ENCODE assay signal across 26 mouse cellular contexts in genomic region chr10:86757724-86758123, GRCm38 (mm10). TPM values are rescaled to one million over a fixed set of nuclear protein-coding genes. Genes with fewer than 3 reads are reported as not detected.
A peak's percentile ranks its signal among the peaks of the same experiment; 100 is the strongest.
DNase-seq lines count a peak whose midpoint lies in the region; ATAC-seq and TF ChIP-seq lines count a peak whose summit lies in the region.
"Had no signal": no experiment of that assay in that cellular context is flagged by ENCODE, and none has a peak within 500 bp of the region (broad histone marks: within the 10 kb centered on the region; RNA-seq: fewer than 3 reads in every experiment).

No protein-coding gene starts in this region.

- no peak overlapping the region for H3K9ac ChIP-seq in MEL (ENCODE audit: control insufficient read depth, low read depth, low read length, poor library complexity, severe bottlenecking)
- H3K9ac ChIP-seq: embryonic facial prominence, embryonic 12.5 days; forebrain, embryonic 12.5 days had no signal

- TF ChIP-seq RAD21 in MEL (IDR thresholded peaks at IDR 0.05; ENCODE audit: low read depth, low read length) = no peak

- DNase-seq in heart, embryonic 10.5 days (ENCODE audit: low spot score) = peak; percentile 14
- no peak for DNase-seq in heart, adult 8-10 months (ENCODE audit: low spot score)
- DNase-seq in MEL (ENCODE audit: low read depth, low spot score) = peak; percentile 68
- DNase-seq in left cerebral cortex, postnatal 36 days (ENCODE audit: low spot score in 2 of 2) = no peak
- DNase-seq in thymus, postnatal 25 days = no peak
- DNase-seq: adrenal gland, adult 8-10 months; adrenal gland, postnatal 14 days; adrenal gland, postnatal 36 days; cerebellum, adult 11-12 months; cerebellum, adult 2 months; cerebellum, adult 9-10 months; cerebellum, postnatal 10 days; cerebellum, postnatal 25 days had no signal

- 93% methylated on average over 1 of the region's 1 CpGs for WGBS in heart, embryonic 10.5 days

- no peaks in the 10 kb centered on the region for H3K36me3 ChIP-seq in heart, embryonic 10.5 days
- peaks cover 0 to 12% of the 10 kb centered on the region in 2 experiments; a peak in 2 of 4 replicates for H3K36me3 ChIP-seq in MEL (ENCODE audit: control insufficient read depth in 1 of 2, insufficient read depth in 2 of 2, low read length in 2 of 2)
- H3K36me3 ChIP-seq: embryonic facial prominence, embryonic 10.5 days; embryonic facial prominence, embryonic 12.5 days; forebrain, embryonic 10.5 days; forebrain, embryonic 12.5 days had no signal

- TF ChIP-seq EP300 in MEL (IDR thresholded peaks at IDR 0.05; ENCODE audit: low read depth in 1 of 2, low read length in 2 of 2) = peak; percentile 81 to 89

- H3K79me2 ChIP-seq in MEL (ENCODE audit: control insufficient read depth, insufficient read depth, low read length, poor library complexity) = no peaks in the 10 kb centered on the region

- no peak for TF ChIP-seq CTCF in MEL (IDR thresholded peaks at IDR 0.05 in 2 of 3, conservative IDR thresholded peaks at IDR 0.05 in 1 of 3; ENCODE audit: control insufficient read depth in 1 of 3, insufficient read depth in 1 of 3, low read depth in 2 of 3, low read length in 3 of 3, poor library complexity in 1 of 3, severe bottlenecking in 1 of 3)

- no peak for TF ChIP-seq POLR2A in MEL (IDR thresholded peaks at IDR 0.05; ENCODE audit: control insufficient read depth in 1 of 2, insufficient read depth in 1 of 2, low read depth in 1 of 2, low read length in 2 of 2, poor library complexity in 1 of 2)

- H3K9me3 ChIP-seq in heart, embryonic 10.5 days = no peaks in the 10 kb centered on the region
- H3K9me3 ChIP-seq in MEL (replicated peaks; ENCODE audit: insufficient read depth, low read length) = no peaks in the 10 kb centered on the region
- H3K9me3 ChIP-seq: embryonic facial prominence, embryonic 10.5 days; embryonic facial prominence, embryonic 12.5 days; forebrain, embryonic 10.5 days; forebrain, embryonic 12.5 days had no signal

- no peak overlapping the region for H3K4me3 ChIP-seq in heart, embryonic 10.5 days
- H3K4me3 ChIP-seq in MEL (ENCODE audit: control insufficient read depth in 1 of 2, insufficient read depth in 1 of 2, low read depth in 2 of 2, low read length in 2 of 2) = no peak overlapping the region
- H3K4me3 ChIP-seq: embryonic facial prominence, embryonic 10.5 days; embryonic facial prominence, embryonic 12.5 days; forebrain, embryonic 10.5 days; forebrain, embryonic 12.5 days had no signal

- no peaks in the 10 kb centered on the region for H3K27me3 ChIP-seq in heart, embryonic 10.5 days (ENCODE audit: insufficient read depth, poor library complexity, severe bottlenecking)
- no peaks in the 10 kb centered on the region for H3K27me3 ChIP-seq in MEL (ENCODE audit: control insufficient read depth in 1 of 2, insufficient read depth in 2 of 2, low read length in 2 of 2)
- H3K27me3 ChIP-seq: embryonic facial prominence, embryonic 12.5 days; forebrain, embryonic 12.5 days; Patski had no signal

- ATAC-seq in erythroid progenitor cell, adult 5-6 weeks (replicated peaks; ENCODE audit: low FRiP score, poor library complexity, severe bottlenecking) = peak; percentile 37; the same call in 1 of the 2 replicates
- ATAC-seq in megakaryocyte-erythroid progenitor cell, adult 5-6 weeks (replicated peaks; ENCODE audit: low FRiP score, low TSS enrichment, poor library complexity, severe bottlenecking) = peak; percentile 60
- ATAC-seq: activated CD4-positive, CD25-positive, alpha-beta regulatory T cell, adult 4 months; forebrain, embryonic 14.5 days; forebrain, embryonic 16.5 days; Patski had no signal

- intact Hi-C loops in left cerebral cortex, postnatal 36 days (cut with DNase I) = no loop called here

- H3K27ac ChIP-seq in heart, embryonic 10.5 days = no peak overlapping the region
- H3K27ac ChIP-seq in MEL (ENCODE audit: control insufficient read depth, low read depth, low read length) = peak overlapping the region; percentile 58
- H3K27ac ChIP-seq: embryonic facial prominence, embryonic 10.5 days; embryonic facial prominence, embryonic 12.5 days; forebrain, embryonic 10.5 days; forebrain, embryonic 12.5 days had no signal

- peaks cover 6% of the 10 kb centered on the region; the same call in 1 of the 2 replicates for H3K4me1 ChIP-seq in heart, embryonic 10.5 days
- peaks cover 11 to 15% of the 10 kb centered on the region in 2 experiments for H3K4me1 ChIP-seq in MEL (ENCODE audit: control insufficient read depth in 1 of 2, insufficient read depth in 2 of 2, low read length in 2 of 2)
- H3K4me1 ChIP-seq: embryonic facial prominence, embryonic 12.5 days; forebrain, embryonic 12.5 days had no signal

TF ChIP-seq in MEL, 35 proteins besides CTCF, POLR2A, EP300 and RAD21 (continues in another document):
- TF ChIP-seq UBTF (IDR thresholded peaks at IDR 0.05; ENCODE audit: borderline replicate concordance, insufficient read depth, low read depth, low read length) (no peak), ETS1 (IDR thresholded peaks at IDR 0.05; ENCODE audit: low read depth, low read length) (peak; percentile 57), RCOR1 (IDR thresholded peaks at IDR 0.05; ENCODE audit: low read depth, low read length) (peak; percentile 52; the same call in 1 of the 2 replicates), TBP (IDR thresholded peaks at IDR 0.05; ENCODE audit: low read depth, low read length) (no peak), KAT2A (conservative IDR thresholded peaks at IDR 0.05; ENCODE audit: low read depth, low read length) (no peak), E2F4 (IDR thresholded peaks at IDR 0.05; ENCODE audit: borderline replicate concordance, low read depth, low read length) (no peak), CHD2 (IDR thresholded peaks at IDR 0.05; ENCODE audit: low read length) (no peak), HCFC1 (IDR thresholded peaks at IDR 0.05; ENCODE audit: low read depth, low read length) (no peak), CHD1 (IDR thresholded peaks at IDR 0.05; ENCODE audit: low read depth, low read length) (no peak), GABPA (IDR thresholded peaks at IDR 0.05; ENCODE audit: low read depth, low read length) (no peak), POLR2AphosphoS5 (IDR thresholded peaks at IDR 0.05; ENCODE audit: borderline replicate concordance, low read depth, low read length) (no peak), GATA1 (IDR thresholded peaks at IDR 0.05; ENCODE audit: low read depth, low read length) (peak; percentile 82), USF1 (IDR thresholded peaks at IDR 0.05; ENCODE audit: low read depth, low read length) (no peak)

RNA-seq across cellular contexts. Expression of gene Gm49358, which starts 6.0 kb away (rescaled TPM):
- polyA plus RNA-seq in heart, embryonic 10.5 days (2016; fragmentation: Nextera tagmentation; extraction: Ambion mirVana) = not detected in 2 replicates
- 10 to 100 TPM in 3 of 4 experiments, 1 to 10 TPM in 1; 6.3 to 16.6 (median 15.0) TPM for total RNA-seq in heart, adult 8-10 months (2022)
- 1.3 and 1.8 TPM in 2 replicates for total RNA-seq in MEL (2012; rRNA removed)
- polyA plus RNA-seq in MEL (2012; ENCODE audit: insufficient read depth in 1 of 2, insufficient read length in 2 of 2, low read depth in 1 of 2, low replicate concordance in 2 of 2, missing spikeins in 1 of 2) = not detected
- 2.9 TPM in 1 of 2 replicates, not detected in the other for total RNA-seq in erythroid progenitor cell, adult 5-6 weeks (2015; ENCODE audit: low replicate concordance)
- total RNA-seq in erythroid progenitor cell, adult 5-6 weeks (2017; ENCODE audit: low replicate concordance) = 1.7 TPM in 1 of 2 replicates, not detected in the other
- total RNA-seq in megakaryocyte-erythroid progenitor cell, adult 5-6 weeks (2014; fragmentation: Nextera tagmentation) = not detected in 2 replicates
- total RNA-seq in megakaryocyte-erythroid progenitor cell, adult 5-6 weeks (2017) = 1.6 TPM in 1 of 2 replicates, not detected in the other
- 10 to 100 TPM; 19.2 to 24.9 TPM for total RNA-seq in left cerebral cortex, postnatal 36 days (2021)
- polyA plus RNA-seq: activated CD4-positive, CD25-positive, alpha-beta regulatory T cell, adult 4 months; C2C12; cerebellum, adult 2 months; cortical plate, adult 2 months; embryonic facial prominence, embryonic 10.5 days; embryonic facial prominence, embryonic 12.5 days; embryonic facial prominence, embryonic 14.5 days; forebrain, embryonic 10.5 days; forebrain, embryonic 12.5 days; forebrain, embryonic 14.5 days; forebrain, embryonic 16.5 days had no signal

RNA-seq across cellular contexts. Expression of gene Nt5dc3, which starts 21.1 kb away (rescaled TPM):
- polyA plus RNA-seq in heart, embryonic 10.5 days (2016; fragmentation: Nextera tagmentation; extraction: Ambion mirVana) = 1.4 and 1.6 TPM in 2 replicates
- 10 to 100 TPM; 35.3 to 44.4 (median 39.4) TPM for total RNA-seq in heart, adult 8-10 months (2022)
- total RNA-seq in MEL (2012; rRNA removed) = 7.0 and 9.7 TPM in 2 replicates
- polyA plus RNA-seq in MEL (2012; ENCODE audit: insufficient read depth in 1 of 2, insufficient read length in 2 of 2, low read depth in 1 of 2, low replicate concordance in 2 of 2, missing spikeins in 1 of 2) = 10 to 100 TPM in 1 of 2 experiments, not detected in 1; 15.6 TPM
- 1.4 and 4.6 TPM in 2 replicates for total RNA-seq in erythroid progenitor cell, adult 5-6 weeks (2015; ENCODE audit: low replicate concordance)
- 0.39 and 1.1 TPM in 2 replicates for total RNA-seq in erythroid progenitor cell, adult 5-6 weeks (2017; ENCODE audit: low replicate concordance)
- total RNA-seq in megakaryocyte-erythroid progenitor cell, adult 5-6 weeks (2014; fragmentation: Nextera tagmentation) = 8.9 and 12.4 TPM in 2 replicates
- 2.9 and 6.8 TPM in 2 replicates for total RNA-seq in megakaryocyte-erythroid progenitor cell, adult 5-6 weeks (2017)
- 10 to 100 TPM; 79.4 to 82.5 TPM for total RNA-seq in left cerebral cortex, postnatal 36 days (2021)

RNA-seq across cellular contexts. Expression of gene Ttc41, which starts 52.1 kb away (rescaled TPM):
- polyA plus RNA-seq in heart, embryonic 10.5 days (2016; fragmentation: Nextera tagmentation; extraction: Ambion mirVana) = 2.2 and 2.7 TPM in 2 replicates
- total RNA-seq in heart, adult 8-10 months (2022) = 1 to 10 TPM; 1.6 to 2.7 (median 2.1) TPM
- 0.78 and 1.0 TPM in 2 replicates for total RNA-seq in MEL (2012; rRNA removed)
- polyA plus RNA-seq in MEL (2012; ENCODE audit: insufficient read depth in 1 of 2, insufficient read length in 2 of 2, low read depth in 1 of 2, low replicate concordance in 2 of 2, missing spikeins in 1 of 2) = 1 to 10 TPM in 1 of 2 experiments, not detected in 1; 2.1 TPM
- total RNA-seq in erythroid progenitor cell, adult 5-6 weeks (2015; ENCODE audit: low replicate concordance) = 2.1 and 4.0 TPM in 2 replicates
- total RNA-seq in erythroid progenitor cell, adult 5-6 weeks (2017; ENCODE audit: low replicate concordance) = 1.0 and 2.3 TPM in 2 replicates
- total RNA-seq in megakaryocyte-erythroid progenitor cell, adult 5-6 weeks (2014; fragmentation: Nextera tagmentation) = 2.3 and 3.3 TPM in 2 replicates
- 0.42 and 1.8 TPM in 2 replicates for total RNA-seq in megakaryocyte-erythroid progenitor cell, adult 5-6 weeks (2017)
- 1 to 10 TPM; 1.3 to 1.7 TPM for total RNA-seq in left cerebral cortex, postnatal 36 days (2021)

RNA-seq across cellular contexts. Expression of gene Hsp90b1, which starts 52.4 kb away (rescaled TPM):
- polyA plus RNA-seq in heart, embryonic 10.5 days (2016; fragmentation: Nextera tagmentation; extraction: Ambion mirVana) = 624 and 799 TPM in 2 replicates
- 100 to 1,000 TPM; 347 to 447 (median 351) TPM for total RNA-seq in heart, adult 8-10 months (2022)
- 404 and 420 TPM in 2 replicates for total RNA-seq in MEL (2012; rRNA removed)
- 100 to 1,000 TPM; 150 to 555 TPM for polyA plus RNA-seq in MEL (2012; ENCODE audit: insufficient read depth in 1 of 2, insufficient read length in 2 of 2, low read depth in 1 of 2, low replicate concordance in 2 of 2, missing spikeins in 1 of 2)
- total RNA-seq in erythroid progenitor cell, adult 5-6 weeks (2015; ENCODE audit: low replicate concordance) = 243 and 279 TPM in 2 replicates
- 366 and 415 TPM in 2 replicates for total RNA-seq in erythroid progenitor cell, adult 5-6 weeks (2017; ENCODE audit: low replicate concordance)
- total RNA-seq in megakaryocyte-erythroid progenitor cell, adult 5-6 weeks (2014; fragmentation: Nextera tagmentation) = 208 and 247 TPM in 2 replicates
- 568 and 595 TPM in 2 replicates for total RNA-seq in megakaryocyte-erythroid progenitor cell, adult 5-6 weeks (2017)
- total RNA-seq in left cerebral cortex, postnatal 36 days (2021) = 100 to 1,000 TPM; 290 to 352 TPM

Comparison
In these comparisons a context has a peak if more than half of its experiments do, and no peak if none do; other contexts are left out.
1. DNase-seq: peak in heart, embryonic 10.5 days (single experiment) and MEL (single experiment); none in heart, adult 8-10 months (single experiment), left cerebral cortex, postnatal 36 days (0 of 2) and thymus, postnatal 25 days (single experiment).